Mouse (Mus musculus): Measurements from ENCODE around the gene Lrrc8c. TPM values are rescaled to one million over a fixed set of nuclear protein-coding genes. Genes with fewer than 3 reads are reported as not detected.

Lrrc8c gene
- polyA plus RNA-seq, 1 experiment from 2014 or later = 27.1 TPM

DNA sequence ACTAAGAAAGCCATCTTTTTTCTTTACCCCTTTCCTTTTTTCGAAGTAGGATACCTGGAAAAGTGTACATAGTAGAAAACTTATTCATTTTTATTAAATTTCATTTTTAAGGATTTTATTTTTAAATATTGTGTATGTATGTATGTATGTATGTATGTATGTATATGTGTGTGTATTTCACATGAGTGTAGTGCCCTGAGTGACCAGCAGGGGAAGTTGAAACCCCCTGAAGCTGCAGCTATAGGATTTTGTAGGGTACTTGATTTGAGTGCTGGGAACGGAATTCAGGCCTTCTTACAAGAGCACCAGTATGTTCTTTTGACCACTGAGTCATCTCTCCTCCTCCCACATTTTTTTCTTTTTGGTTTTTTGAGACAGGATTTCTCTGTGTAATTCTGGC lies 100.5 kb downstream of the Lrrc8c start:
- Histone ChIP-seq H3K27ac (ENCODE audit: poor library complexity, severe bottlenecking) (no peak overlapping the region), H3K27me3 (replicated peaks) (no peaks in the 10 kb centered on the region), H3K36me3 (no peaks in the 10 kb centered on the region), H3K9ac (no peak overlapping the region), H3K4me1 (replicated peaks) (peaks cover 17% of the 10 kb centered on the region), H3K4me2 (no peak overlapping the region), H3K9me3 (replicated peaks) (0 out of 2 replicates have a peak, but pooled peaks cover 2% of the 10 kb centered on the region), H3K4me3 (no peak overlapping the region)
- 83% methylated on average over 2 of the region's 2 CpGs for WGBS
- no peak for ATAC-seq (ENCODE audit: insufficient number of reproducible peaks, low FRiP score)

DNA sequence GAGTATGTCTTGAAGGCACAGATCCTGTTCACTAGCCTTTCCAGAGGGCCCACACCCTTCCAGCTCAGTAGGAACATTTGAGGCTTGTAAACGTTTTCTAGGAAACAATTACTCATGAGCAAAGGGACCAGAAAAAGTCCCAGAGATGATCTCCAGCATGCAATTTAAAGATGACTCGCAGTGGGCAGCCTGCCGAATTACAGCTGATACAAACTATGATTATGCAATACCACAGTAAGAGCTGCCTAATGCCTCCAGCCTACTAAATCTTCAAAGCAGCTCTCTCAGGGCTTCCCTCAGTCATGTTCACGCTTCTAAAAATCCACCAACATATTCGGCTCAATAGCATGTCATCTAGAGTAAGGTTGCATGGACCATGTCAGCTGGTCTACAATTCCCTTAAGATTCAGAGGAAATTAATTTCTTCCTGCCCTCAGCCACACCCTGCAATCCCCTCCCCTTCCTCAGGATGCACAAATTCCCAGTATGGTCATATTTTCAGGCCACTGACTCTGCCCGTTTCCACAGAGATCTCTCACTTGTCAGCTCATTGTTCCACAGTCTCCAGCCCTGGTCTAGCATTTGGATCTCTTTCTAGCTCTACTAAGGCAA lies 101.4 kb downstream of the Lrrc8c start:
- H3K9me3 ChIP-seq (replicated peaks) = 0 out of 2 replicates have a peak, but pooled peaks cover 2% of the 10 kb centered on the region
- H3K9ac ChIP-seq = no peak overlapping the region
- H3K36me3 ChIP-seq = no peaks in the 10 kb centered on the region
- H3K27ac ChIP-seq (ENCODE audit: poor library complexity, severe bottlenecking) = no peak overlapping the region
- 62% methylated on average over 6 of the region's 6 CpGs for WGBS
- no peak overlapping the region for H3K4me2 ChIP-seq
- no peak overlapping the region for H3K4me3 ChIP-seq
- no peaks in the 10 kb centered on the region for H3K27me3 ChIP-seq (replicated peaks)
- H3K4me1 ChIP-seq (replicated peaks) = peaks cover 20% of the 10 kb centered on the region
- no peak for ATAC-seq (ENCODE audit: insufficient number of reproducible peaks, low FRiP score)

DNA sequence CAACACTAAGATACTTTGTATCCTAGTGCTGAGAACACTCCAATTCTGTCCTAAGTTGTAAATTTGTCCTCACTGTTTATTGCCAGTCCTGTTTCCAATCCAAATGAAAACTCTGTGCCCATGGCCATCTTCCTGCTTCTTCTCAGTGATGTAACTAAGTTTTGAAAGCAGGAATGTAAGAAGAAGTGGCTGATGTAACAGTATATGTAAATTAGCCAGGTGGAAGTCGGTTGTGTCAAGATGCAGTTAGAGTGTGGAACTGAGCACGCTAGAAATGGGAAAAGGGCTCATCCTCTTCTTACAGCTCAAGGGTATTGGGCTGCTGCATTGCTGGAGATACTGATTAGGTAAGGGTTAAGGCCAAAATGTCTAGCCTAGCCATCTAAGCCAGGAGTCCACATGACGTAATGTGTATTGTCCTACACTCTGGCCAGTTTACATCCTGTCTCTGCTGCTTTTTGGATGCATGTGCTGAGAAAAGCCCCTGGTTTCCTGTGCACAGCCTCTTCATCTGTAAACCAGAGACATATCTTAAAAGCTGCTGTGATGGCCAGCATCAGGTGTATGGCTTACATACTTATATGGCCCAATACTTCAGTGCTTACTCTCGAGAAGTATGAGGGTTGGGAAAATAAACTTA lies 104.0 kb downstream of the Lrrc8c start:
- WGBS = 61% methylated on average over 4 of the region's 4 CpGs
- Histone ChIP-seq H3K36me3 (no peaks in the 10 kb centered on the region), H3K9ac (no peak overlapping the region), H3K9me3 (replicated peaks) (0 out of 2 replicates have a peak, but pooled peaks cover 2% of the 10 kb centered on the region), H3K4me1 (replicated peaks) (peaks cover 28% of the 10 kb centered on the region), H3K4me2 (no peak overlapping the region), H3K27ac (ENCODE audit: poor library complexity, severe bottlenecking) (peak overlapping the region; percentile 45; the same call in 1 of the 2 replicates), H3K4me3 (no peak overlapping the region), H3K27me3 (replicated peaks) (no peaks in the 10 kb centered on the region)
- no peak; the same call in 1 of the 2 replicates for ATAC-seq (ENCODE audit: insufficient number of reproducible peaks, low FRiP score)

DNA sequence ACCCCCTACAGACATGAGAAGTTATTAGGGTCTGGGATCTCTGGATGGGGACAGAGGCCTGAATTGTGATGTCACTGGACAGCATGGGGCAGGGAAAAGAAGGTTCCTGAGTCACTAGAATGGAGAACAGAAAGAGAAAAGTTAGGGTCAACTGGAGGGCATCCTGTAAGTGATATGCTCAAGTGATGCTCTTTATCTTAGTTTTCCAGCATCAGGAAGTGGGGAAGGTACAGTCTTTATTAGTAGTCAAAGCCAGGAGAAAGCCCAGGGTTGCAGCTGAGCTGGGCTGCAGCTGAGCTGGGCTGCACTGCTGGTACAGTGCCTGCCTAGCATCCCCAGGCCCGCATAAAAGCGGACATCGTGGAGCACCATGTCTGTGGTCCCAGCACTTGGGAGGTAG lies 105.1 kb downstream of the Lrrc8c start:
- Histone ChIP-seq H3K4me1 (replicated peaks) (peaks cover 28% of the 10 kb centered on the region), H3K36me3 (no peaks in the 10 kb centered on the region), H3K27me3 (replicated peaks) (no peaks in the 10 kb centered on the region), H3K4me3 (no peak overlapping the region), H3K27ac (ENCODE audit: poor library complexity, severe bottlenecking) (no peak overlapping the region), H3K9ac (no peak overlapping the region), H3K4me2 (no peak overlapping the region), H3K9me3 (replicated peaks) (0 out of 2 replicates have a peak, but pooled peaks cover 2% of the 10 kb centered on the region)
- ATAC-seq (ENCODE audit: insufficient number of reproducible peaks, low FRiP score) = no peak
- 90% methylated on average over 3 of the region's 3 CpGs for WGBS

DNA sequence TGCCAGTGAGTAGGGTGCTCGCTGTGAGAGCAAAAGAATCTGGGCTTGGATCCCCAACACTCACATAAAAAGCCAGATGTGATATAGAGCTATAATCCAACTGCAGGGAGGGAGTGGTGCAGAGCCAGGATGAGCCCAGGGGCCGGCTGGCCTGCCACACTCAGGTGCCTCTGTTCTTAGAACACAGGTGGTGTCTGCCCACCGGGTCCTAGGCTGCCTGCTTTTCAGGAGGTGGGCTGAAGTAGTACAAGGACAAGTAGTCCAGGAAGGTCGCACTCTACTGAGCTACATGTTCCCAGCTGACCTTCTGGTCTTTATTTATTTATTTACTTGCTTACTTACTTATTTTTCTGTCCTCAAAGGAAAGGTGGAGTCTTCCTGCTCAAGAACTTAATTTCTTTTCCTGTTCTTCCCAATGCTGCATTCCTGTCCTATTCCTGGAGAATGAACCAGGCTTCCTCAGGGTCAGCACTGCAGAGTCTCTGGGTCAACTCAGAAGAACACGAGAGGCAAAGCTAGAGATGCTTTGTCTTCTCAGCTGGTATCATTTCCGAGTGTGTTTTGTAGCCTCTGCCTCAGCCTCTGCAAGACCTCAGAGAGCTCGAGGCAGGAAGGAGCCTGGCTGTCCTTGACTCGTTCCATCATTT lies 106.4 kb downstream of the Lrrc8c start:
- Histone ChIP-seq H3K4me3 (no peak overlapping the region), H3K4me1 (replicated peaks) (peaks cover 28% of the 10 kb centered on the region), H3K27ac (ENCODE audit: poor library complexity, severe bottlenecking) (0 out of 2 replicates have a peak overlapping the region, but pooled peaks have one; percentile 49), H3K36me3 (no peaks in the 10 kb centered on the region), H3K9me3 (replicated peaks) (no peaks in the 10 kb centered on the region), H3K27me3 (replicated peaks) (no peaks in the 10 kb centered on the region), H3K4me2 (no peak overlapping the region), H3K9ac (no peak overlapping the region)
- no peak for ATAC-seq (ENCODE audit: insufficient number of reproducible peaks, low FRiP score)
- 53% methylated on average over 8 of the region's 8 CpGs for WGBS

DNA sequence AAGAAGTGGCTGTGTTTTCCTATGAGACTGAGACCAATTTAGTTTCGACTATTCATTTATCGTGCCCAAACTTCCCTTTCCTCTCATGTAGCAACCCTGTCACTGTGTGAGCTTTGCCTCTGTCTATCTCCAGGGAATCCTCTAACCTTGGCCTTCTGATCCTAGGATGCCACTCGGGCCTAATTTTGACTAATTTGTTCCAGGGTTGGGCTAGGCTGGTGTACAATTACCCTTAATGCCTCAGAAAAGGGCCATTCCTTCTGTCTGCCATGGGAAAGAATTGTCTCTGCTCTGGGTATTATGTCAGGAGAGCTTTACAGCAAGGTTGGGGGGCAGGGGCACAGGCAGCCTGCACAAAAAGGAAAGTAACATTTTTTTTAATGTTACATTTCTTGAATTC lies 107.2 kb downstream of the Lrrc8c start:
- ATAC-seq (ENCODE audit: insufficient number of reproducible peaks, low FRiP score) = no peak
- Histone ChIP-seq H3K27ac (ENCODE audit: poor library complexity, severe bottlenecking) (0 out of 2 replicates have a peak overlapping the region, but pooled peaks have one; percentile 49), H3K9ac (no peak overlapping the region), H3K9me3 (replicated peaks) (peaks cover 5% of the 10 kb centered on the region), H3K4me2 (no peak overlapping the region), H3K4me3 (no peak overlapping the region), H3K36me3 (no peaks in the 10 kb centered on the region), H3K27me3 (replicated peaks) (no peaks in the 10 kb centered on the region), H3K4me1 (replicated peaks) (peaks cover 28% of the 10 kb centered on the region)
- 58% methylated on average over 3 of the region's 3 CpGs for WGBS

DNA sequence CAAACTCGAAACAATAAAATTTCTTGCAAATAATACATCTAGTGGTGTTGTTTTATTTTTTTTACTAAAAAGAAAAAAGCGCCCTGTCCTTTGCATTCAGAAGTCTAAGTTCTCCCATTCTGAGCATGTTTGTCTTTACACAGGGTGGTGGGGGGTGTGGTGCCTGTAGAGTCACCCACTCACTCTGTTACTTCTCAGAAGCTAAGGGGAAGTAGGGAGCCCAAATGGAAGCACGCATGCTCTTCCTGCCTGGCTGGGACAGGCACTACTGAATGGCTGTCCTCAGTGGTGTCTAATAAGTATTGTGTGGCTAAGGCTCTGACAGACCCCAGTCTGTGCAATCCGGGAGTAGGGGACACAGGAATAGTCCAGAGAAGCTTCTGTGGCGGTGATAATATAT lies 107.9 kb downstream of the Lrrc8c start:
- no peak overlapping the region for H3K9ac ChIP-seq
- H3K36me3 ChIP-seq = no peaks in the 10 kb centered on the region
- H3K4me3 ChIP-seq = no peak overlapping the region
- H3K4me1 ChIP-seq (replicated peaks) = peaks cover 28% of the 10 kb centered on the region
- no peak for ATAC-seq (ENCODE audit: insufficient number of reproducible peaks, low FRiP score)
- H3K4me2 ChIP-seq = no peak overlapping the region
- H3K27me3 ChIP-seq (replicated peaks) = no peaks in the 10 kb centered on the region
- peaks cover 5% of the 10 kb centered on the region for H3K9me3 ChIP-seq (replicated peaks)
- WGBS = 77% methylated on average over 5 of the region's 5 CpGs
- no peak overlapping the region for H3K27ac ChIP-seq (ENCODE audit: poor library complexity, severe bottlenecking)

DNA sequence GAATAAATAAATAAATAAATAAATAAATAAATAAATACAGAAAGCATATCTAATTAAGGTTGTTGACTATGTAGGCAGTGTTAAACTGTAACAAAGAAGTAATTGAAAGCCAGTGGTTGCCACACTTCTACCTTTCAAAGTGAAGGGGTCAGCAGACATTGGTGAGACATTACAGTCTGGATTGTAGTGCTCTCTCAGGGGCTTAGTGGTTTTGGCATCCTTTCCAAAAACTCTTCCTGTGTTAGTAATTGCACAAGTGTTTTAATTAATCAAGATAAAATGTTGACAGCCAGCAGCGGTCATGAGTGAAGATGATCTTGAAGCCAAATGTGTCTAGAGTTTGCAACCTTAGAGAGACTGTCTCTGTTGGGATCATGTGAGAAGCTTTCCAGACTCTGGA lies 110.8 kb downstream of the Lrrc8c start:
- H3K4me2 ChIP-seq = no peak overlapping the region
- H3K9ac ChIP-seq = no peak overlapping the region
- no peaks in the 10 kb centered on the region for H3K36me3 ChIP-seq
- H3K4me1 ChIP-seq (replicated peaks) = peaks cover 14% of the 10 kb centered on the region; the same call in 1 of the 2 replicates
- H3K4me3 ChIP-seq = no peak overlapping the region
- no peak for ATAC-seq (ENCODE audit: insufficient number of reproducible peaks, low FRiP score)
- WGBS = 82% methylated on average over 1 of the region's 1 CpGs
- H3K27me3 ChIP-seq (replicated peaks) = no peaks in the 10 kb centered on the region
- H3K27ac ChIP-seq (ENCODE audit: poor library complexity, severe bottlenecking) = no peak overlapping the region
- peaks cover 5% of the 10 kb centered on the region for H3K9me3 ChIP-seq (replicated peaks)

DNA sequence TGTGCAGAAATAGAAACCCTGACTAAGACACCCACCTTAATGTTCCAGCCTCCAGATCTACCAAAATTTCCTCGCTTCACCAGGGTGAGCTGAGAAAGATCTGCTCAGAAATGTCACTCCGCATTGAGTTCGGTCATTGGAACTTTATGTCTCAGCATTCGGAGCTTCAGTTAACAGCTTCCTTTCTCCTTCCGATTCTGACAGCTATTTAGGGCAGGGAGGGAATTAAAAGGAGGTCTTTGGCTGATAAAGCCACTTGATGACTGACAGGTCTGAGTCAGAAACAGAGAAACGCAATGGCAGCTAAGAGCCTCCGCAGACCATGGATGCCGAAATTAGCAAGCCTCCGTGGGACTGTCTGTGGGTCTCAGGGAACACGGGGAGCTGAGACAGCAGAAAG lies 112.9 kb downstream of the Lrrc8c start:
- peaks cover 5% of the 10 kb centered on the region for H3K9me3 ChIP-seq (replicated peaks)
- WGBS = 35% methylated on average over 10 of the region's 10 CpGs
- no peaks in the 10 kb centered on the region for H3K36me3 ChIP-seq
- peak overlapping the region; percentile 48 for H3K4me2 ChIP-seq
- H3K27ac ChIP-seq (ENCODE audit: poor library complexity, severe bottlenecking) = no peak overlapping the region
- no peak for ATAC-seq (ENCODE audit: insufficient number of reproducible peaks, low FRiP score)
- H3K4me3 ChIP-seq = no peak overlapping the region
- H3K4me1 ChIP-seq (replicated peaks) = peaks cover 4% of the 10 kb centered on the region; the same call in 1 of the 2 replicates
- no peaks in the 10 kb centered on the region for H3K27me3 ChIP-seq (replicated peaks)
- H3K9ac ChIP-seq = no peak overlapping the region

DNA sequence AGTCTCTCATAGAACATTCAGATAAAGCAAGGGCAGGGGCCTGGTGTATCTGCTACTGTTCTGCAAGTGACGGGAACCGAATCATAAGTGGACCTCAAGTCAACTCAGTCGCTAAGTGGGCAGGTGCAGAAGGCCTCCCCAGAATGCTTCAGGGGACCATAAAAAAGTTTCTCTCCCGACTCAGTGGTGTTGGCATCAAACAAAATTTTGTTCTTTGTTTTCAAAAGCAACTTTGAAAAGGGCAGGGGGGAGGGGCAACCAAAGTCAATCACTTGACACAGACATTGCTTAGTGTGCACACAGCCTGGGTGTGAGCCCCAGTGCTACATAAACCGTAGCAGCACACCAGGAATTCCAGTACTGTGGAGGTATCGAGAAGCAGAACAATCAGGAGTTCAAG lies 116.4 kb downstream of the Lrrc8c start:
- Histone ChIP-seq H3K4me3 (no peak overlapping the region), H3K9me3 (replicated peaks) (peaks cover 5% of the 10 kb centered on the region), H3K36me3 (no peaks in the 10 kb centered on the region), H3K9ac (no peak overlapping the region), H3K27ac (ENCODE audit: poor library complexity, severe bottlenecking) (no peak overlapping the region), H3K4me2 (no peak overlapping the region), H3K4me1 (replicated peaks) (peaks cover 4% of the 10 kb centered on the region; the same call in 1 of the 2 replicates), H3K27me3 (replicated peaks) (no peaks in the 10 kb centered on the region)
- no peak for ATAC-seq (ENCODE audit: insufficient number of reproducible peaks, low FRiP score)
- 66% methylated on average over 6 of the region's 6 CpGs for WGBS

DNA sequence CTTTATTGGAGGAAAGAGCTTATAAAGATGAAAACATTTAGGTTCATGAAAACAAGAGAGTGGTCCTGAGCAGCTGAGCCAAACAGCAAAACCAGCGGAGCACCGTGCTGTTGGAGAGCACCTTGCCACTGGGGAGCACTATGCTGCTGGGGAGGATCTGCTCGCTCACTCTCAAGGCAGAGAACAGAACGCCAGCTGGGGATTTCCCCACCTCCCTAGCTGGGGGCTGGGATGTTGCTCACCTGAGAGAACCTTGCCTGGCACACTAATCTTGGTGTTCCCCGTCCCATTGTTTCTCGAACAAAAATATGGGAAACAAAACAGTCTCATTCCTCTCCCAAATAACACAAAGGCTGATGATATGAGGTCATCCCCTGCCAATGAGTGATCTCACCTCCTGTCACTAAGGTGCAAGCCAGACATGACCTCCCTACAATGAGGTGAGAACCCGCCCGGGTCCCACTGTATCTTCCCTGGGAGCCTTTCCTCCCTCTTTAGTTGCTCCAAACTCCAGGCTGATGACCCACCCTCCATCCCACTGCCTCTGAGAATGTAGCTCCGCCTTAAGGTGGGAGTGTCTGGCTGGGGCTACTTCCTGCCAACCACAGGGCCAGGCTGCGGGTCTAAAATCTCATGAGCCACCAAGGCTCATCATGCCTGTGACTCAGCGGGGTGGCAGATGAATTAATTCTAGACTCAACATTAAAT lies 117.5 kb downstream of the Lrrc8c start:
- no peaks in the 10 kb centered on the region for H3K9me3 ChIP-seq (replicated peaks)
- 67% methylated on average over 11 of the region's 11 CpGs for WGBS
- no peak overlapping the region for H3K4me3 ChIP-seq
- no peak overlapping the region for H3K27ac ChIP-seq (ENCODE audit: poor library complexity, severe bottlenecking)
- no peaks in the 10 kb centered on the region for H3K36me3 ChIP-seq
- no peak overlapping the region for H3K4me2 ChIP-seq
- no peaks in the 10 kb centered on the region for H3K27me3 ChIP-seq (replicated peaks)
- peaks cover 4% of the 10 kb centered on the region; the same call in 1 of the 2 replicates for H3K4me1 ChIP-seq (replicated peaks)
- H3K9ac ChIP-seq = no peak overlapping the region
- 0 out of 2 replicates have a peak, but pooled peaks have one; percentile 53 for ATAC-seq (ENCODE audit: insufficient number of reproducible peaks, low FRiP score)
